ENCODE assay signal across 10 mouse cellular contexts in genomic region chr15:25715218-25715995, GRCm38 (mm10).
DNase-seq lines count a peak whose midpoint lies in the region; ATAC-seq and TF ChIP-seq lines count a peak whose summit lies in the region.
"Had no signal": no experiment of that assay in that cellular context is flagged by ENCODE, and none has a peak within 500 bp of the region (broad histone marks: within the 10 kb centered on the region; RNA-seq: fewer than 3 reads in every experiment).

No protein-coding gene starts in this region.

- H3K27ac ChIP-seq in neural tube, embryonic 13.5 days (replicated peaks), result no peak overlapping the region
- peak overlapping the region; percentile 32 for H3K27ac ChIP-seq in hindbrain, postnatal 0 days
- peak overlapping the region; percentile 43 for H3K27ac ChIP-seq in liver, embryonic 15.5 days (replicated peaks)
- H3K27ac ChIP-seq in stomach, postnatal 0 days (replicated peaks), result 0 out of 2 replicates have a peak overlapping the region, but pooled peaks have one; percentile 8
- no peak overlapping the region for H3K27ac ChIP-seq in left cerebral cortex, adult 2 months

- H3K27me3 ChIP-seq in neural tube, embryonic 13.5 days, result 0 out of 2 replicates have a peak, but pooled peaks cover 6% of the 10 kb centered on the region
- no peaks in the 10 kb centered on the region for H3K27me3 ChIP-seq in hindbrain, postnatal 0 days (ENCODE audit: insufficient read depth, low read length)
- H3K27me3 ChIP-seq in liver, embryonic 15.5 days, result no peaks in the 10 kb centered on the region
- H3K27me3 ChIP-seq in stomach, postnatal 0 days (ENCODE audit: control insufficient read depth, insufficient read depth, low read length), result no peaks in the 10 kb centered on the region

- no peak for TF ChIP-seq EP300 in stomach, postnatal 0 days (optimal IDR thresholded peaks at IDR 0.05)

- no peak for DNase-seq in neural tube, embryonic 10.5 days (ENCODE audit: extremely low spot score, low spot score)
- DNase-seq in hindbrain, postnatal 0 days (ENCODE audit: low spot score), result peak; percentile 64
- DNase-seq in stomach, postnatal 0 days (ENCODE audit: low spot score), result peak; percentile 70
- DNase-seq in left cerebral cortex, postnatal 36 days (ENCODE audit: low spot score in 2 of 2), result no peak
- DNase-seq in left cerebral cortex, adult 2 months (ENCODE audit: extremely low spot score in 1 of 2, low spot score in 2 of 2), result no peak
- DNase-seq in embryo, embryonic 10.5 days (ENCODE audit: low spot score), result no peak

- H3K4me1 ChIP-seq in neural tube, embryonic 13.5 days (replicated peaks), result peaks cover 21% of the 10 kb centered on the region
- 0 out of 2 replicates have a peak, but pooled peaks cover 3% of the 10 kb centered on the region for H3K4me1 ChIP-seq in hindbrain, postnatal 0 days (ENCODE audit: insufficient read depth, low read length)
- H3K4me1 ChIP-seq in liver, embryonic 15.5 days (replicated peaks), result no peaks in the 10 kb centered on the region; the same call in 1 of the 2 replicates
- no peaks in the 10 kb centered on the region for H3K4me1 ChIP-seq in stomach, postnatal 0 days (replicated peaks; ENCODE audit: control insufficient read depth, insufficient read depth)

- H3K9me3 ChIP-seq in neural tube, embryonic 13.5 days, result no peaks in the 10 kb centered on the region
- H3K9me3 ChIP-seq in hindbrain, postnatal 0 days (ENCODE audit: low read length), result no peaks in the 10 kb centered on the region
- H3K9me3 ChIP-seq in liver, embryonic 15.5 days (replicated peaks), result no peaks in the 10 kb centered on the region
- no peaks in the 10 kb centered on the region for H3K9me3 ChIP-seq in stomach, postnatal 0 days (ENCODE audit: control insufficient read depth, low read length)

- TF ChIP-seq CTCF in hindbrain, postnatal 0 days (IDR thresholded peaks at IDR 0.05; ENCODE audit: low read depth), result no peak
- TF ChIP-seq CTCF in stomach, postnatal 0 days (IDR thresholded peaks at IDR 0.05; ENCODE audit: low read depth), result no peak
- no peak for TF ChIP-seq CTCF in left cerebral cortex, adult 2 months (IDR thresholded peaks at IDR 0.05)

- 65% methylated on average over 10 of the region's 10 CpGs for WGBS in neural tube, embryonic 13.5 days
- WGBS in hindbrain, postnatal 0 days, result 40% methylated on average over 10 of the region's 10 CpGs
- 58% methylated on average over 10 of the region's 10 CpGs for WGBS in liver, embryonic 15.5 days (ENCODE audit: insufficient replicate concordance)
- 62% methylated on average over 10 of the region's 10 CpGs for WGBS in stomach, postnatal 0 days

- 0 out of 2 replicates have a peak overlapping the region, but pooled peaks have one; percentile 17 for H3K9ac ChIP-seq in neural tube, embryonic 13.5 days
- no peak overlapping the region for H3K9ac ChIP-seq in hindbrain, postnatal 0 days (replicated peaks; ENCODE audit: low read length)
- H3K9ac ChIP-seq in liver, embryonic 15.5 days, result no peak overlapping the region
- H3K9ac ChIP-seq in stomach, postnatal 0 days (ENCODE audit: low read length), result no peak overlapping the region

- ATAC-seq in neural tube, embryonic 13.5 days (ENCODE audit: low read depth), result no peak
- ATAC-seq in hindbrain, postnatal 0 days, result peak; percentile 57
- peak; percentile 29; the same call in 1 of the 2 replicates for ATAC-seq in liver, embryonic 15.5 days (ENCODE audit: insufficient read depth)
- peak; percentile 76; the same call in 1 of the 2 replicates for ATAC-seq in stomach, postnatal 0 days (ENCODE audit: low FRiP score, low TSS enrichment)

- intact Hi-C loops in left cerebral cortex, postnatal 36 days (cut with DNase I), result loop anchor here (5.0 kb wide), 3 partner anchors 93 to 1128 kb away; partner anchors contain the start of gene Myo10
- intact Hi-C loops in left cerebral cortex, adult 2 months (cut with DNase I), result no loop called here

- H3K4me3 ChIP-seq in neural tube, embryonic 13.5 days, result no peak overlapping the region
- no peak overlapping the region for H3K4me3 ChIP-seq in hindbrain, postnatal 0 days (ENCODE audit: low read length)
- H3K4me3 ChIP-seq in liver, embryonic 15.5 days (replicated peaks), result no peak overlapping the region
- H3K4me3 ChIP-seq in stomach, postnatal 0 days (ENCODE audit: low read depth, low read length), result no peak overlapping the region
- H3K4me3 ChIP-seq in left cerebral cortex, adult 2 months, result no peak overlapping the region
- H3K4me3 ChIP-seq: myocyte had no signal

- no peaks in the 10 kb centered on the region for H3K36me3 ChIP-seq in neural tube, embryonic 13.5 days
- H3K36me3 ChIP-seq in hindbrain, postnatal 0 days (ENCODE audit: insufficient read depth, low read length), result no peaks in the 10 kb centered on the region
- H3K36me3 ChIP-seq in liver, embryonic 15.5 days (replicated peaks), result no peaks in the 10 kb centered on the region
- H3K36me3 ChIP-seq in stomach, postnatal 0 days (ENCODE audit: control insufficient read depth, insufficient read depth, low read length), result no peaks in the 10 kb centered on the region
- H3K36me3 ChIP-seq: G1E had no signal

- H3K4me2 ChIP-seq in neural tube, embryonic 13.5 days, result no peak overlapping the region
- peak overlapping the region; percentile 56 for H3K4me2 ChIP-seq in hindbrain, postnatal 0 days (ENCODE audit: low read depth, low read length)
- no peak overlapping the region for H3K4me2 ChIP-seq in liver, embryonic 15.5 days
- no peak overlapping the region for H3K4me2 ChIP-seq in stomach, postnatal 0 days (replicated peaks; ENCODE audit: low read depth)

Comparison
In these comparisons a context has a peak if more than half of its experiments do, and no peak if none do; other contexts are left out.
1. H3K27ac ChIP-seq: peak in hindbrain, postnatal 0 days (single experiment), liver, embryonic 15.5 days (single experiment) and stomach, postnatal 0 days (single experiment); none in neural tube, embryonic 13.5 days (single experiment) and left cerebral cortex, adult 2 months (single experiment).
2. DNase-seq: peak in hindbrain, postnatal 0 days (single experiment) and stomach, postnatal 0 days (single experiment); none in neural tube, embryonic 10.5 days (single experiment), left cerebral cortex, postnatal 36 days (0 of 2), left cerebral cortex, adult 2 months (0 of 2) and embryo, embryonic 10.5 days (single experiment).